Mouse (Mus musculus) midbrain, embryonic 15.5 days (tissue): ENCODE data around the gene Muc3a. TPM values are rescaled to one million over a fixed set of nuclear protein-coding genes. Genes with fewer than 3 reads are reported as not detected.

Experiments used
- ATAC-seq: fragments of 200-750 bp; cut with Nextera tagmentation; replicated peaks from 2 replicates; pipeline ENCODE4 v1.8.0; 2017; ENCODE audit warnings: moderate TSS enrichment
- H3K27ac ChIP-seq: fragments of 300-500 bp; sonication (generic); 2 replicates; pipeline ENCODE4 v1.5.1; 2015; ENCODE audit warnings: mild to moderate bottlenecking, inconsistent platforms
- H3K27me3 ChIP-seq: fragments of 300-500 bp; sonication (generic); replicated peaks from 2 replicates; pipeline ENCODE4 v1.6.1; 2015; ENCODE audit warnings: inconsistent platforms
- H3K36me3 ChIP-seq: fragments of 300-500 bp; sonication (generic); replicated peaks from 2 replicates; pipeline ENCODE4 v1.6.1; 2015; ENCODE audit warnings: inconsistent platforms
- H3K4me1 ChIP-seq: fragments of 300-500 bp; sonication (generic); 2 replicates; pipeline ENCODE4 v1.6.1; 2015; ENCODE audit warnings: inconsistent platforms
- H3K4me2 ChIP-seq: fragments of 300-500 bp; sonication (generic); 2 replicates; pipeline ENCODE4 v1.6.1; 2015; ENCODE audit warnings: inconsistent platforms, mild to moderate bottlenecking, moderate library complexity
- H3K4me3 ChIP-seq: fragments of 300-500 bp; sonication (generic); 2 replicates; pipeline ENCODE4 v1.5.1; 2015; ENCODE audit warnings: mild to moderate bottlenecking, inconsistent platforms
- H3K9ac ChIP-seq: fragments of 300-500 bp; sonication (generic); 2 replicates; pipeline ENCODE4 v1.6.1; 2015; ENCODE audit warnings: mild to moderate bottlenecking, inconsistent platforms
- H3K9me3 ChIP-seq: fragments of 300-500 bp; sonication (generic); 2 replicates; pipeline ENCODE4 v1.6.1; 2016; ENCODE audit warnings: inconsistent platforms
- WGBS: fragments of 180-500 bp; shearing (Covaris S2); methylation state at CpG from one replicate; pipeline ENCODE4 v1.1.7; 2015; ENCODE audit warnings: mixed read lengths; 5-methylcytosine and 5-hydroxymethylcytosine counted together
- polyA plus RNA-seq: library from polyadenylated mRNA; unstranded; fragments of >200 nt; fragmentation: Nextera tagmentation; extraction: Ambion mirVana; gene quantifications from 2 replicates; pipeline ENCODE4 v1.2.1, GENCODE M21; 2015

Gene Muc3a
- polyA plus RNA-seq, result 0.40 TPM in 1 of 2 replicates, not detected in the other

- 76% methylated on average over 2 of the region's 2 CpGs for WGBS
- Histone ChIP-seq H3K36me3 (no peaks in the 10 kb centered on the region), H3K4me1 (no peaks in the 10 kb centered on the region), H3K4me2 (no peak within 1 kb of the TSS), H3K9me3 (no peaks in the 10 kb centered on the region), H3K4me3 (no peak within 1 kb of the TSS), H3K27ac (no peak within 1 kb of the TSS), H3K9ac (no peak within 1 kb of the TSS), H3K27me3 (no peaks in the 10 kb centered on the region)
- no peak for ATAC-seq
Measured at GRCm38 (mm10) chr5:137212289-137212688, at the start of gene Muc3a. Gene Muc3a, minus strand, starts transcription at chr5:137212389.

DNA sequence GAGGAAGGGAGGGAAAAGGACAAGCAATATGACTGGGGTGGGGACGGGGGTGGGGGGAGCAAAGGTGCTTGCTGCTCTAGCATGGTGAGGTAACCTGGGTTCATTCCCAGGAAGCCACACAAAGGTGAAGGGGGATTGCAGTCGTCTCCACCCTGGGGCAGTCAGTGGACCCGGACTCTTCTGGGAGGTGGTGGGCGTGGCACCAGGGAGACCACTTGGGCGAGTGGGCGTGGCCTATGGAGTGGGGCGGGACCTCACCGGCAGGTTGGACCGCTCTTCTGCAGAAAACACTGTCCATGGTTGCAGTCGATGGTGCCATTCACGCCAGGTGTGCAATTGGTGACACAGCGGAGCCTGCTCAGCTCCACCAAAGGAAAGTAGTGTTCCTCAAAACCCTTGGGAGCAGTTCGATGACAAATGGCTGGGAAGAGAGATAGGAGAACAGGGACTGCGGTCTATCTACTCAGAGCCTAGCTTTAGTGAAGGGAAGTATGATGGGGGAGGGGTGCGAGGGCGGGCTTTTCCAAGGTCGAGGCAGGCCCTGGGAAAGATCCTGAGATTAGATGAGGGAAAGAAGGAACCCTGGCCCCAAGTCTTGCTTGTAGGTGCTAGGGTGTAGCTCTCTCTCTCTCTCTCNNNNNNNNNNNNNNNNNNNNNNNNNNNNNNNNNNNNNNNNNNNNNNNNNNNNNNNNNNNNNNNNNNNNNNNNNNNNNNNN is 917 bp downstream of the Muc3a start:
- no peak for ATAC-seq
- H3K4me1 ChIP-seq, result no peaks in the 10 kb centered on the region
- no peak overlapping the region for H3K27ac ChIP-seq
- no peaks in the 10 kb centered on the region for H3K36me3 ChIP-seq
- H3K4me2 ChIP-seq, result no peak overlapping the region
- H3K9ac ChIP-seq, result no peak overlapping the region
- H3K27me3 ChIP-seq, result no peaks in the 10 kb centered on the region
- no peak overlapping the region for H3K4me3 ChIP-seq
- WGBS, result 27% methylated on average over 17 of the region's 17 CpGs
- H3K9me3 ChIP-seq, result no peaks in the 10 kb centered on the region

DNA sequence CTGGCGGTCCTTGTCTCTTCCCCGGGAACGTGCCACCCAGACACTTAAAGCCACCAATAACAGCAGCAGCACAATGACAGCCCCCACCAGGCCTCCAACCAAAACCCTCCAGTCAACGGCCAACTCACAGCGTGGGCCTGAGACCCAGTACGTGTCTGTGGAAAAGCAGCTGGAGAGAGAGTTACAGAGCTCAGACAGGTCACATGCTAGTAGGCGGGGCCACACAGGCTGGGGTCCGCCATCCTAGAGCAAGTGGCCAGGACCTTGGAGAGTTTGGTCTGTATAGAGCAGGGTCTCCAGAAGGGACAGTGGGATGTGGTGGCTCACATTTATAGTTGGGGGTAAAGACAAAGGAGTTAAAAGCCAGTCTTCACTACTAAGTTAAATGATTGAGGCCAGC is 1.5 kb downstream of the Muc3a start:
- Histone ChIP-seq H3K4me2 (no peak overlapping the region), H3K9me3 (no peaks in the 10 kb centered on the region), H3K36me3 (no peaks in the 10 kb centered on the region), H3K4me1 (no peaks in the 10 kb centered on the region), H3K27me3 (no peaks in the 10 kb centered on the region), H3K4me3 (no peak overlapping the region), H3K27ac (no peak overlapping the region), H3K9ac (no peak overlapping the region)
- WGBS, result 63% methylated on average over 8 of the region's 8 CpGs
- ATAC-seq, result no peak

- Histone ChIP-seq H3K9ac (no peak overlapping the region), H3K27me3 (no peaks in the 10 kb centered on the region), H3K4me3 (no peak overlapping the region), H3K4me2 (no peak overlapping the region), H3K4me1 (no peaks in the 10 kb centered on the region), H3K9me3 (no peaks in the 10 kb centered on the region), H3K27ac (no peak overlapping the region), H3K36me3 (no peaks in the 10 kb centered on the region)
- ATAC-seq, result no peak
- 82% methylated on average over 3 of the region's 3 CpGs for WGBS
Measured at GRCm38 (mm10) chr5:137205301-137205700, 6.9 kb downstream of the Muc3a start.

DNA sequence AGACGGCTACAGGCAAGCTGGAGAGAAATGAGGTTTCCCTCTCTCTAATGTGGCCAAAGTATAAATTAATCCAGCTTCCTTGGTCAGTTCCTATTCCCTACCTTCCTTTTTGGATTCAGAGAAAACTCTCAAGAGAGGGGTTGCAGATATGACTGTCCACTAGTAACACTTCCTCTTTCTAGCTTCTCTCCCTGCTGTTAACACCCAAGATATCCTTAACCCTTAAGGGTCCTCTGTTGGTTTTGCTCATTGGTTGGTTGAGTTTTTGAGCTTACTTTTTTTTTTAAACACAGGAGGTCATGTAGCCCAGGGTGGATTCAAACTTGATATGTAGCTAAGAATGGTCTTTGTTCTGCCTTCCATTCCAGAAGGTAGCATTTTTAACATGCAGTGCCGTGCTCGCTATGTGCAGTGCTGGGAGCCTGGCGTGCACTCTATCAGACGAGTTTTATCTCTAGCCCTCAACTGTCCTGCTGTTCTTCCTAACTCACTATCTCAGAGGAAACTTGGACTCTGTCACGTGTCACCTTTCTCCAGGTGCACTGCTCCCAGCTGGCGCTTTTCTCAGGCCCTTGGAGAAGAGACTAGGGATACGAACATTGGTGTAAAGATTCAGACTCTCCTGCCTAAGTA is 17.6 kb downstream of the Muc3a start:
- Histone ChIP-seq H3K27me3 (no peaks in the 10 kb centered on the region), H3K4me2 (no peak overlapping the region), H3K4me1 (0 out of 2 replicates have a peak, but pooled peaks cover under 1% of the 10 kb centered on the region), H3K9me3 (no peaks in the 10 kb centered on the region), H3K9ac (no peak overlapping the region), H3K27ac (no peak overlapping the region), H3K4me3 (no peak overlapping the region), H3K36me3 (no peaks in the 10 kb centered on the region)
- 88% methylated on average over 8 of the region's 8 CpGs for WGBS
- ATAC-seq, result no peak

GRCm38 (mm10) chr5:137193279-137193952 is 18.8 kb downstream of the Muc3a start:
- no peak overlapping the region for H3K4me2 ChIP-seq
- no peak overlapping the region for H3K4me3 ChIP-seq
- H3K27ac ChIP-seq, result no peak overlapping the region
- H3K27me3 ChIP-seq, result no peaks in the 10 kb centered on the region
- H3K36me3 ChIP-seq, result no peaks in the 10 kb centered on the region
- 76% methylated on average over 8 of the region's 8 CpGs for WGBS
- H3K4me1 ChIP-seq, result 0 out of 2 replicates have a peak, but pooled peaks cover 2% of the 10 kb centered on the region
- no peaks in the 10 kb centered on the region for H3K9me3 ChIP-seq
- no peak for ATAC-seq
- H3K9ac ChIP-seq, result no peak overlapping the region

DNA sequence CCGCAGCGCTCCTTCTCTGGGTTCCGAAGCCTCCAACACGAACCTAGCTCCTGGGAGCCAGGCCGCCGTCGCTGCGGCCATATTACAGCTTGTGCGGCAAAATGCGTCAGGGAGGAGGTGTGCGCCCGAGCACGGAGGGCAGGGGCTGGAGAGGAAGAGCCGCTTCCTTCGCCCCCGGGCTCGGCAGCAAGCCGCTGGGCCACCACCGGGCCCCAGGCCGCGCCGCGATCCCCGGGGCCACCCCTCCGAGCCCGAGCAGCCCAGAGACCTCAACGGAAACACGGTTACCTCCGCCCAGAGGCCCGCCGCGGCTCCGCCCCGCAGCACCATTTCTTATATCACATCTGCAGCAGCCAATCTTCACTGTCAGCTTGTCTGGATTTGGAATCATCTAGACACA is 22.9 kb downstream of the Muc3a start:
- H3K4me3 ChIP-seq, result peak overlapping the region; percentile 52
- H3K27ac ChIP-seq, result peak overlapping the region; percentile 52; the same call in 1 of the 2 replicates
- no peaks in the 10 kb centered on the region; the same call in 1 of the 2 replicates for H3K27me3 ChIP-seq
- 0 out of 2 replicates have a peak, but pooled peaks cover 2% of the 10 kb centered on the region for H3K4me1 ChIP-seq
- no peaks in the 10 kb centered on the region for H3K9me3 ChIP-seq
- H3K9ac ChIP-seq, result peak overlapping the region; percentile 57
- peak overlapping the region; percentile 77 for H3K4me2 ChIP-seq
- no peak for ATAC-seq
- no peaks in the 10 kb centered on the region for H3K36me3 ChIP-seq
- 1% methylated on average over 34 of the region's 34 CpGs for WGBS

DNA sequence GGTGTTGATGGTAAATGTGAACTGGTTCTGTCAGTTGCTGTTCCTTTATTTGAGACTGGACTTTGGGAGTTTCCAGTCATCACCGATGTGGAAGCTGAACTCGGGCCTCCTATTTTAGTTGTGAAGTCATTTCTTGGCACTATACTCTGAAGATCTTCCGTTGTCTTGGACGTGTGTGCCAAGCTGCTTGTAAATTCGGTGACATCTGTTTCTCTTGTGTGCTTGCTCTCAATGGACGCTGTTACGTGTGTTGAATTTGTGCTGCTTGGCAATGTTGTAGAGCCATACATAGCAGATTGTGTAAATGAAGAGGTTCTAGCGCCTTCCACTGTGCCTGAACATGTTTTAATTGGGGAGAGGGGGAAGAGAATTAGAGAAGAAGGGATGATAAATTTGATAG is 26.8 kb downstream of the Muc3a start:
- no peak overlapping the region for H3K4me2 ChIP-seq
- no peak overlapping the region for H3K9ac ChIP-seq
- H3K27ac ChIP-seq, result no peak overlapping the region
- WGBS, result 85% methylated on average over 8 of the region's 8 CpGs
- 0 out of 2 replicates have a peak, but pooled peaks cover 2% of the 10 kb centered on the region for H3K4me1 ChIP-seq
- no peaks in the 10 kb centered on the region; the same call in 1 of the 2 replicates for H3K27me3 ChIP-seq
- no peak for ATAC-seq
- H3K36me3 ChIP-seq, result no peaks in the 10 kb centered on the region
- no peak overlapping the region for H3K4me3 ChIP-seq
- H3K9me3 ChIP-seq, result no peaks in the 10 kb centered on the region

DNA sequence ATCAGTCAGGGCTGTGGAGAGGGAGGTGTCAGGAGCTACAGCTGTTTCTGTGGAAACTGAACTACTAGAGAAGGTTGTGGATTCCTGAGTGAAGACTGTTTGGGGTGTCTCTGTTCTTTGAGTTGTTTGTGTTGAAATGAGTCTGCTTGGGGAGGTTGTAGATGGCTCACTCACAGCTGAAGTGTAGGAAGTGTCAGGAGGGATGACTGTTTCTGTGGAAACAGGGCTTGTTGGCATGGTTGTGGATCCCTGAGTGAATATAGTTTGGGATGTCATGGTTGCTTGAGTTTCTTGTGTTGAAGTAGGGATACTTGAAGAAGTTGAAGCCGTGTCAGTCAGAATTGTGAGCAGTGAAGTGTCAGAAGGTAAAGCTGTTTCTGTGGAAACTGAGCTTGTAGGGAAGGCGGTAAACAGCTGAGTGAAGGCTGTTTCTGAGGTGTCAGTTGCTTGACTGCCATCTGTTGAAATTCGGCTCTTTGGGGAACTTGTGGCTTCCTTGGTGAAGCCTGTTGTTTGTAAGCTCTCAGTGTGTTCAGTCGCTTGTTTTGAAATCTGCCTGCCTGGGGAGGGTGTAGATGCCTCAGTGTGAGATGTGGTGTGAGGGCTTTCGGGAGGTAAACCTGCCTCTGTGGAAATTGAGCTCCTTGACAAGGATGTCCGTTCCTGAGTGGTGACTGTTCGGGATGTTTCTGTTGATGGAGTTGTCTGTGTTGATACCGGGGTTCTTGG is 32.4 kb downstream of the Muc3a start:
- no peak overlapping the region for H3K27ac ChIP-seq
- no peak overlapping the region for H3K9ac ChIP-seq
- ATAC-seq, result no peak
- no peaks in the 10 kb centered on the region for H3K9me3 ChIP-seq
- H3K4me3 ChIP-seq, result no peak overlapping the region
- H3K36me3 ChIP-seq, result no peaks in the 10 kb centered on the region
- no peak overlapping the region for H3K4me2 ChIP-seq
- 81% methylated on average over 8 of the region's 8 CpGs for WGBS
- H3K4me1 ChIP-seq, result no peaks in the 10 kb centered on the region
- H3K27me3 ChIP-seq, result no peaks in the 10 kb centered on the region

DNA sequence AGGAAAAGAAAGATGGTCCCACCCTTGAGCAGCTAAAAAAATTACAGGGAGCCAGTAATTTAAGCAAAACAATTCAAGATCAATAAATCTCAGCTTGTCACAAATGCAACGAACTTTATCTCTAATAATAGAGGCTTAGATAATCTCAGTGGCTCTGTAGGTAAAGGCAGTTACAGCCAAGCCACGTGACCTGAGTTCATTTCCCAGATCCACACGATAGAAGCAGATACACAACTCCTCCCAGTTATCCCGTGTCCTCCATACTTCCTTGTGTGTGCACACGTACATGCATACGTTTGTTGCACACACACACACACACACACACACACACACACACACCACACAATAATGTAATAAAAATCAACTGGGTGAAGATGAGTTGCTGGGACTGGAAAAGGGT is 38.2 kb downstream of the Muc3a start:
- Histone ChIP-seq H3K9me3 (no peaks in the 10 kb centered on the region), H3K4me2 (no peak overlapping the region), H3K27me3 (no peaks in the 10 kb centered on the region), H3K9ac (no peak overlapping the region), H3K4me3 (no peak overlapping the region), H3K36me3 (no peaks in the 10 kb centered on the region), H3K27ac (no peak overlapping the region), H3K4me1 (no peaks in the 10 kb centered on the region)
- ATAC-seq, result no peak
- WGBS, result 76% methylated on average over 6 of the region's 6 CpGs

- ATAC-seq, result no peak
- WGBS, result 0% methylated on average over 1 of the region's 1 CpGs
- no peaks in the 10 kb centered on the region for H3K36me3 ChIP-seq
Measured at GRCm38 (mm10) chr5:137172591-137172990, 39.6 kb downstream of the Muc3a start.

DNA sequence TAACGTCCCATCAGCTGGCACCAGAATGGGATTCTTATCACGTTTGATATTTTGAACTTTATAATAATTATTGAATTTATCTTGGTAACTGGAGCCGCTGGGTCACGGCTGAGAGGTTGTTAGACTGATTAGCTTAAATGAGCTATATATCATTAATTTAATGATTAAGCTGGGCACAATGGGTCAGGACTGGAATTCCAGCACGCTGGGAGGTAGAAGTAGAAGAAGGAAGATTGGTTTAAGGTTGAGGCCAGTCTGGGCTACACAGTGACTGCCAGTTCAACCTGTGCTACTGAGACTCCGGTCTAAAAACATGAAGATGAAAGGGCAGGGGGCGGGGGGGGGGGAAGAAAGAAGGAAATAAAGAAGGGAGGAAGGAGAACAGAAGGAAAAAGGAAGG is 40.7 kb downstream of the Muc3a start:
- H3K9ac ChIP-seq, result no peak overlapping the region
- no peaks in the 10 kb centered on the region for H3K4me1 ChIP-seq
- H3K27ac ChIP-seq, result no peak overlapping the region
- H3K4me2 ChIP-seq, result no peak overlapping the region
- no peak overlapping the region for H3K4me3 ChIP-seq
- no peaks in the 10 kb centered on the region for H3K27me3 ChIP-seq
- H3K36me3 ChIP-seq, result no peaks in the 10 kb centered on the region
- 80% methylated on average over 7 of the region's 7 CpGs for WGBS
- ATAC-seq, result no peak
- H3K9me3 ChIP-seq, result no peaks in the 10 kb centered on the region

More at GRCm38 (mm10) chr5:137172591-137172990, 39.6 kb downstream of the Muc3a start:
- no peak overlapping the region for H3K9ac ChIP-seq
- H3K4me3 ChIP-seq, result no peak overlapping the region
- H3K4me2 ChIP-seq, result no peak overlapping the region
- H3K27ac ChIP-seq, result no peak overlapping the region
- no peaks in the 10 kb centered on the region for H3K27me3 ChIP-seq
- no peaks in the 10 kb centered on the region for H3K9me3 ChIP-seq
- no peaks in the 10 kb centered on the region for H3K4me1 ChIP-seq
